Mouse (Mus musculus): ENCODE measurements around the gene Traf4. TPM values are rescaled to one million over a fixed set of nuclear protein-coding genes. Genes with fewer than 3 reads are reported as not detected.

Traf4 gene
- 73.8 and 75.6 TPM in 2 replicates for polyA plus RNA-seq (2014; fragmentation: Nextera tagmentation; extraction: Ambion mirVana)

- H3K36me3 ChIP-seq (ENCODE audit: insufficient read depth) = peaks cover 28% of the 10 kb centered on the region
- peak; percentile 82 for ATAC-seq (ENCODE audit: insufficient read depth)
- under 1% methylated on average over 78 of the region's 78 CpGs for WGBS
Measured at GRCm38 (mm10) chr11:78164924-78165760, at the start of gene Traf4. TSS of gene Traf4 (minus strand) at chr11:78165589.

GRCm38 (mm10) chr11:78213086-78213817 lies 47.9 kb upstream of the Traf4 start:
- peaks cover 99% of the 10 kb centered on the region for H3K36me3 ChIP-seq (ENCODE audit: insufficient read depth)
- 90% methylated on average over 14 of the region's 14 CpGs for WGBS
- H3K9me3 ChIP-seq (ENCODE audit: low read depth, low read length) = no peaks in the 10 kb centered on the region
- ATAC-seq (ENCODE audit: insufficient read depth) = no peak
- no peak overlapping the region for H3K27ac ChIP-seq (ENCODE audit: low read depth)
- no peak overlapping the region for H3K4me3 ChIP-seq (ENCODE audit: low read depth, low read length)
- DNase-seq = no peak
- H3K4me2 ChIP-seq = no peak overlapping the region
- H3K27me3 ChIP-seq (ENCODE audit: insufficient read depth, low read length) = no peaks in the 10 kb centered on the region
- no peak for TF ChIP-seq CTCF (IDR thresholded peaks at IDR 0.05; ENCODE audit: low read depth)
- no peaks in the 10 kb centered on the region for H3K4me1 ChIP-seq (ENCODE audit: insufficient read depth)
- no peak overlapping the region for H3K9ac ChIP-seq

More at GRCm38 (mm10) chr11:78164924-78165760, at the start of gene Traf4:
- TF ChIP-seq CTCF (IDR thresholded peaks at IDR 0.05; ENCODE audit: low read depth) = 0 out of 2 replicates have a peak, but pooled peaks have one; percentile 1
- H3K4me3 ChIP-seq (ENCODE audit: low read depth, low read length) = peak within 1 kb of the TSS; percentile 100
- no peaks in the 10 kb centered on the region for H3K27me3 ChIP-seq (ENCODE audit: insufficient read depth, low read length)
- peak within 1 kb of the TSS; percentile 99 for H3K9ac ChIP-seq
- H3K27ac ChIP-seq (ENCODE audit: low read depth) = peak within 1 kb of the TSS; percentile 99
- no peaks in the 10 kb centered on the region for H3K9me3 ChIP-seq (ENCODE audit: low read depth, low read length)
- peak; percentile 96 for DNase-seq
- H3K4me1 ChIP-seq (ENCODE audit: insufficient read depth) = peaks cover 10% of the 10 kb centered on the region
- peak within 1 kb of the TSS; percentile 90 for H3K4me2 ChIP-seq

- Histone ChIP-seq H3K27me3 (ENCODE audit: insufficient read depth, low read length) (no peaks in the 10 kb centered on the region), H3K36me3 (ENCODE audit: insufficient read depth) (peaks cover 100% of the 10 kb centered on the region), H3K27ac (ENCODE audit: low read depth) (no peak overlapping the region), H3K9ac (no peak overlapping the region), H3K9me3 (ENCODE audit: low read depth, low read length) (no peaks in the 10 kb centered on the region), H3K4me1 (ENCODE audit: insufficient read depth) (no peaks in the 10 kb centered on the region), H3K4me3 (ENCODE audit: low read depth, low read length) (no peak overlapping the region), H3K4me2 (no peak overlapping the region)
- 86% methylated on average over 5 of the region's 5 CpGs for WGBS
- DNase-seq (no peak), ATAC-seq (ENCODE audit: insufficient read depth) (no peak)
- no peak for TF ChIP-seq CTCF (IDR thresholded peaks at IDR 0.05; ENCODE audit: low read depth)
Measured at GRCm38 (mm10) chr11:78211513-78211912, 46.1 kb upstream of the Traf4 start.

GRCm38 (mm10) chr11:78210615-78211014 lies 45.2 kb upstream of the Traf4 start:
- H3K36me3 ChIP-seq (ENCODE audit: insufficient read depth) = peaks cover 100% of the 10 kb centered on the region
- H3K4me3 ChIP-seq (ENCODE audit: low read depth, low read length) = no peak overlapping the region
- 40% methylated on average over 7 of the region's 7 CpGs for WGBS
- H3K9ac ChIP-seq = no peak overlapping the region
- H3K4me2 ChIP-seq = no peak overlapping the region
- no peak for TF ChIP-seq CTCF (IDR thresholded peaks at IDR 0.05; ENCODE audit: low read depth)
- DNase-seq (no peak), ATAC-seq (ENCODE audit: insufficient read depth) (no peak)
- H3K4me1 ChIP-seq (ENCODE audit: insufficient read depth) = no peaks in the 10 kb centered on the region
- H3K27me3 ChIP-seq (ENCODE audit: insufficient read depth, low read length) = no peaks in the 10 kb centered on the region
- H3K9me3 ChIP-seq (ENCODE audit: low read depth, low read length) = no peaks in the 10 kb centered on the region
- H3K27ac ChIP-seq (ENCODE audit: low read depth) = no peak overlapping the region

GRCm38 (mm10) chr11:78209886-78210285 lies 44.5 kb upstream of the Traf4 start:
- Histone ChIP-seq H3K9ac (no peak overlapping the region), H3K4me3 (ENCODE audit: low read depth, low read length) (no peak overlapping the region), H3K4me2 (no peak overlapping the region), H3K36me3 (ENCODE audit: insufficient read depth) (peaks cover 99% of the 10 kb centered on the region), H3K9me3 (ENCODE audit: low read depth, low read length) (no peaks in the 10 kb centered on the region), H3K27ac (ENCODE audit: low read depth) (no peak overlapping the region), H3K4me1 (ENCODE audit: insufficient read depth) (no peaks in the 10 kb centered on the region), H3K27me3 (ENCODE audit: insufficient read depth, low read length) (no peaks in the 10 kb centered on the region)
- 75% methylated on average over 6 of the region's 6 CpGs for WGBS
- DNase-seq (no peak), ATAC-seq (ENCODE audit: insufficient read depth) (no peak)
- TF ChIP-seq CTCF (IDR thresholded peaks at IDR 0.05; ENCODE audit: low read depth) = no peak

GRCm38 (mm10) chr11:78207190-78207589 lies 41.8 kb upstream of the Traf4 start:
- H3K4me1 ChIP-seq (ENCODE audit: insufficient read depth) = no peaks in the 10 kb centered on the region
- no peak for TF ChIP-seq CTCF (IDR thresholded peaks at IDR 0.05; ENCODE audit: low read depth)
- peaks cover 86% of the 10 kb centered on the region for H3K36me3 ChIP-seq (ENCODE audit: insufficient read depth)
- H3K27ac ChIP-seq (ENCODE audit: low read depth) = no peak overlapping the region
- ATAC-seq (ENCODE audit: insufficient read depth) (no peak), DNase-seq (no peak)
- no peaks in the 10 kb centered on the region for H3K27me3 ChIP-seq (ENCODE audit: insufficient read depth, low read length)
- no peak overlapping the region for H3K4me2 ChIP-seq
- no peak overlapping the region for H3K4me3 ChIP-seq (ENCODE audit: low read depth, low read length)
- 83% methylated on average over 7 of the region's 7 CpGs for WGBS
- H3K9ac ChIP-seq = no peak overlapping the region
- H3K9me3 ChIP-seq (ENCODE audit: low read depth, low read length) = no peaks in the 10 kb centered on the region

Data from lung, embryonic 14.5 days (tissue).